Mouse (Mus musculus): ENCODE data around the gene Fam8a1. TPM values are rescaled to one million over a fixed set of nuclear protein-coding genes. Genes with fewer than 3 reads are reported as not detected.

Fam8a1 gene
- 141 TPM for polyA plus RNA-seq (2014; fragmentation: Illumina TruSeq; extraction: RNeasy Lipid Tissue Mini Kit (QIAGEN cat#74804); ENCODE audit: low read depth, low replicate concordance)

GRCm38 (mm10) chr13:46669048-46669619, at the start of gene Fam8a1:
Fam8a1 (plus strand) TSS chr13:46669522.

Other genes starting within 250 kb of the Fam8a1 start
- 0.13 TPM for gene Cap2, start 167.7 kb upstream of the Fam8a1 start, polyA plus RNA-seq (2014; fragmentation: Illumina TruSeq; extraction: RNeasy Lipid Tissue Mini Kit (QIAGEN cat#74804); ENCODE audit: low read depth, low replicate concordance)
- gene Nup153, start 58.4 kb downstream of the Fam8a1 start, polyA plus RNA-seq (2014; fragmentation: Illumina TruSeq; extraction: RNeasy Lipid Tissue Mini Kit (QIAGEN cat#74804); ENCODE audit: low read depth, low replicate concordance) = 23.2 TPM